Mouse (Mus musculus) cerebellum, adult 8-10 months (tissue): ENCODE results near the gene Tmem94.

Experiments used
- DNase-seq: peaks from one replicate; pipeline ENCODE4 v3.0.0; 2022

Tmem94 gene

DNA sequence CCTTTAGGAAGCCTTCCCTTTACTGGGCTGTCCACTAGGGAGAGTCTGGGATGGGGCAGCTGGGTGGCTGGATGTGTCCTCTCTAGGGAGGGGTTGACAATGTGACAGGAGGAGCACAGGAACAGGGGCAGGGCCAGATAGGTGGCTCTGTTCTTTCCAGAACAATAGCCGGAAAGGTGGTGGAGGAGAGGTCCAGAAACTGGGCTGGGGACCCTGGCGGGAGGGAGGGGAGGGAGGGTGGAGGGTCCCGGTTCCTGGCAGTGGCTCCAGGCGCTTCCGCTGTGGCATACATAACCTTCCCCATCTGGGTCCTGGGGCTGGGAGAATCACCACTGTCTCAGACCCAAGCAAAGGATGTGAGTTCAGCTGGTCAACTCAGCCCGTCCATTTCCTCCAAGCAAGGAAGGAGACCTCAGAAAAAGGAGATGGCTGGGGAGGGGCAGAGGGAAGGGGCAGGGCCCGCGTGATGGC lies 44.1 kb downstream of the Tmem94 start:
- no peak for DNase-seq

DNA sequence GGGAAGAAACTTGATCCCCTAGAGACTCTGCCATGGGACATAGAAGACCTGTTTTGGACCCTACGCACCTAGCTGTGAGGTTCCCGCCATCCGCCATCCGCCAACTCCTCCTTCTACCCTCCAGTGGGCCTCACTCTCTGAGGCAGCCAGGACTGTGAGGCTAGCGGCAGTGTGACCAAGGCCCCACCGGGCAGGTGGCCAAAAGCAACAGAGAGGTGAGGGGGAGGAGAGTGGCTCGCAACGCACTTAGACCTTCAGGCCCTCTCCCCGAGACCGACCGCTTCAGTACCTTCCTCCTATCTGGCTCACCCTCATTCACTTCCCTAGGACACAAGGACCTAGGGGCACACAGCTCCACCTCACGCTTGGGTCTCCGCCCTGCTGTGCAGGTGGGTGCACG lies 45.1 kb downstream of the Tmem94 start:
- no peak for DNase-seq

DNA sequence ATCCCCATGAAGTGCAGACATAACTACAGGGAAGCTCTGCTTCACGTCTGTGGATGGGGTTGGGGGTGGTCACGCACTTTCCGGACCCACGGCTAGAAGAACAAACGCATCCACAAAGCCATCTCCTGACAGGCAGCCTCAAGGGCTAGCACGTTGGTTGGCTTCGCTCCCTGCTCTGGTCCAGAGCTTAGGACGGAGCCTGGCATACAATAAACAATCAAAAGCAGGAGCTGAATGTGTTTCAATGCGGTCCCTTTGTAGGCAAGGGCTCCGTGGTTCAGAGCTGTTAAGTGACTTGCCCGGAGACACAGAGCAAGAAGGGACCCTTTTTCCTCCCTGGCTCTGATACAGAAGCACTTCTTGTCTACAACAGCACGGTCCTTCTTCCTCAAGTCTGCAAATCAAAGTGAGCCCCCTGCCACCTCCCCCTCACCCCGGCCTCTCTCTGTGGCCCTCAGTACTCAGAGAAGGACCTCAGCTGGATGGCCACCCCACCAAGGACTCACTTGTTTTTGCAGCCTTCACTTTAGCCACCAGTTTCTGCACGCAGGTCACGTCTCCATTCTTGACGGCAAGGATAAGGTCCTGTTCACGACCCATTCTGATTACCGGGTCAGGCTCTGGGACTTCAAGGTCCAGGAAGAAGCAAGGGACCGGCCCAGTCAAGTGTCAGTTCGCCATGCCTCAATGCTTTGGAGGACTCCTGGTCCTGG lies 46.3 kb downstream of the Tmem94 start:
- no peak for DNase-seq

DNA sequence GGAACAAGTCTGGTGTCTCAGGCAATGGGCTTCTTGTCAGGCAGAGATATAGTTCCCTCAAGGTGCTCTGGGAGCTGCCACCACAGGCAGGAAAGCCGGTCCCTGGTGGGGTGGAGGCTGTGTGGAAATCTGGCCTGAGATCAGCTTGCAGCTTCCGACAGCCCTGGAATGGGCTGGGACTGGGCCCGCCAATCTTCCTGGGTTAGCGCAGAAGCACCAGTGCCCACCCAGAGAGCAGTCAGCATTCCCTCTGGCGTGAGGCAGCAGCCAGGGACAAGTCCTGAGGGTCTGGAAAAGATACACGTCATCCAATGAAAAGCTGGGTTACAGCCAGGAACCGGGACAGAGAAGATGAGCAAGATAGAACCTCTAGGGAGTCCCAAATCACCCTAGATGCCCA lies 46.9 kb downstream of the Tmem94 start:
- DNase-seq: peak; percentile 27

DNA sequence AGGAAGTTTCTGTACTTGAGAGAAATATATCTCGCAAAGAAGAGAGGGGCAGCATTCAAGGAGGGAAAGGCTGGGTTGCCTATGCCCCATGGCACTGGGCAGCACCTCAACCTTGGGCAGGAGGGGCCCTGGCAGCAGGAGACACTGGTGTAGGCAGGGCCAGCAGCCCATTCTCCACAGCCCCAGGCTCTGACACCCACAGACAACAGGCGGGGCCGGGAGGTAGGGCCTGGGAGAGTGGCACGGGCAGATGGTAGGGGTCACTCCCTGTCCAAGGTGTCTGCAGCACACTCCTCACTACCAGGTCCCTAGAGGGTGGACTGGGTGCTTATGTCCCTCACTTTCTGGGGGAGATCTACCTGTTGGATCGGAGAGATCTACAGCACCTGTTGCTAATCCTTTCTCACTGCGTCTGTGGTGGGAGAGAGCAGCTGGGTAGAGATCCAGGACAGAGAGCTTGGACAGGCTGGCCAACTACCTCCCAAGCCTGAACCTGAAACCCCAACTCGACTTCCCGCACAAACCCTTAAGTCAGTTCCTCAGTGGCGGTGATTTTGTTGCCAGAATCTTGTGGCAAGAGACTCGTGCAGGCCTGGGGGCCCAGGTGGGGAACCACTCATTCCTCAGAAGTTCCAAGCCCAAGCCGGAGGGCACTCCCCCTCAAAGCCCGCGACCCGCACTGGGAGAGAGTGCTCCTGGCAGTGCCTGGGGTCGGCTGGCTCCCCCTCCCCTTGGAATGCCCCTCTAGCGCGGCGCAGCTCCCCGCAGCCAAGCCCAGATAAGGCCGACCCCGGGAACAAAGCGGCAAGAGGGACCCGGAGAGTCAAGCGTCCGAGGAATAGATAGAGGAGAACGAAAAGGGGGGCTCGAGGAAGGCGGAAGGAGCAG lies 47.5 kb downstream of the Tmem94 start:
- no peak for DNase-seq

DNA sequence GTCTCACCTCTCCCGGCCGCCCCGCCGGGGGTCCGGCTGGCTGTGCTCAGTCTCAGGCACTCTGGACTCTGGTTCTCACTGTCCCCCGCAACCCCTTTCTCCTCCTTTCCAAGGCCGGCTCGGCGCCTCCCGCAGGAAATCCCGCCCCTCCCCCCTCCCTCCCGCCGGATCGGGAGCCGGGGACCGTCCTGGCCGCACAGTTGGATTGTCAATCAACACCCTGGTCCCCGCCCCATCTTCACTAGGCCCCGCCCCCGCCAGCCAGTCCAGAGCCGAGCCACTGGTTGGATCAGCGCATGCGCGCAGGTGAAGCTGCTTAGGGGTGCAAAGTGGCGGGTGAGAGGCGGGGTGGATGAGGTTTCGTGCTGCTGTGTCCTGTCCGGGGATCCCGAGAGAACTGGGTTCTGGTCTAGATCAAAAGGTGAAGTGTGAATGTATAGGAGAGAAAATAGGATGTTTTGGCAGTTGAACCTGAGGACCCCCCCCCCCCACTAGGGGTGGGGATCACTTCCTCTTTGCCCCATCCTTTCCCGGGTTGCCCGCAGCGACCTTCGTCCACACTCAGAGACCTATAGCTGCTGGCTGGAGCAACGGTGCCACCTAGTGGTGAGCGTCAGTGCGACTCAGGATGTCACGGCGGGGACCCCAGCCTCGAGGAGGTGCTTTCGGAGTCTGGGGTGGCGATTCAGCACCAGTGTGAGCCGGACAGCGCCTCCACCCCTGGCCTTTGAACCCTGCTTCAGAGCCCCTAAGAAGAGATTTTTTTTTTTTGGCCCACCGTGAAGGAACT lies 48.5 kb downstream of the Tmem94 start, which contains the start of gene Caskin2:
Caskin2 (minus strand) TSS at position 133 of the 790 bp plus-strand sequence.
- peak; percentile 93 for DNase-seq

DNA sequence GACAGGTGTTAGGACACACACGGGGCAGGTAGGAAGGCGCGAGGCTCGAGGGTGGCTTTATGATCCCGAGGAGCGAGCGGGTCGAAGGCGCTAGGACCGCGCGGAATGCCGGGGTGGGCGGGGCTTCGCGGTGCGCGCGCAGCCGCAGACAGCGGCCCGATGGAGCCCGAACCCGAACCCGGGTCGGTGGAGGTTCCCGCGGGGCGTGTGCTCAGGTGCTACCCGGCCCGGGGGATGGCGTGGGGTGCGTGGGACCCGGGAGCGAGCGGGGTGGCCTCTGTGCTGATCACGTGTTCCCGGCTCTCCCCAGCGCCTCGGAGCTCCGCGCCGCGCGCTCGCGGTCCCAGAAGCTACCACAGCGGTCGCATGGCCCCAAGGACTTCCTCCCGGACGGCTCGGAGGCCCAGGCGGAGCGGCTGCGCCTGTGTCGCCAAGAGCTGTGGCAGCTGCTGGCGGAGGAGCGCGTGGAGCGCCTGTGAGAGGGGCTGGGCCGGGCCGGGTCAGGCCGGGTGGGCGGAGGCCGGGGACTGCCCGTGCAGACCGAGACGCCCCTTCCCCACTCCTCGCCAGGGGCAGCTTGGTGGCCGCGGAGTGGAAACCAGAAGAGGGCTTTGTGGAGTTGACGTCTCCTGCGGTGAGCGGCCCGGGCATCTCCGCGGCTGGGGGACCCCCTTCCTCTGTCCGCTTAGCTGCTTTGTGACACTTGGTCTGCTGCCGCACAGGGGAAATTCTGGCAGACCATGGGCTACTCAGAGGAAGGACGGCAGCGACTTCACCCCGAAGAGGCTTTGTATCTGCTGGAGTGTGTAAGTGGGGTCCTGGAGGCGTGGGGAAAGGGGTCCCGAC lies 49.6 kb downstream of the Tmem94 start, which contains the start of gene Tsen54:
Tsen54 (plus strand) TSS at position 120 of the 846 bp plus-strand sequence.
- peak; percentile 89 for DNase-seq

DNA sequence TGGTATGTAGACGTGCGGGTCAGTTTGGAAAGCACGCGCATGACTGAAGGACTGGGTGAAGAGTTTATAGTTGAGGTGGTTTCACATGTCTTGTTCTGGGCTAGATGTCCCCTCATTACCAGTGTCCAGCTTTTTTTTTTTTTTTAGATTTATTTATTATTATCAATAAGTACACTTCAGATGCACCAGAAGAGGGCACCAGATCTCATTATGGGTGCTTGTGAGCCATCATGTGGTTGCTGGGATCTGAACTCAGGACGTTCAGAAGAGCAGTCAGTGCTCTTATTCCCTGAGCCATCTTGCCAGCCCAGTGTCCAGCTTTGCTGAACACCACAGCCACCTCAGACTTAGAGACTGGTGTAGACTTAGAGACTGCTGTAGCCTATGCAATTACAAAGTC lies 52.1 kb downstream of the Tmem94 start:
- DNase-seq: no peak

DNA sequence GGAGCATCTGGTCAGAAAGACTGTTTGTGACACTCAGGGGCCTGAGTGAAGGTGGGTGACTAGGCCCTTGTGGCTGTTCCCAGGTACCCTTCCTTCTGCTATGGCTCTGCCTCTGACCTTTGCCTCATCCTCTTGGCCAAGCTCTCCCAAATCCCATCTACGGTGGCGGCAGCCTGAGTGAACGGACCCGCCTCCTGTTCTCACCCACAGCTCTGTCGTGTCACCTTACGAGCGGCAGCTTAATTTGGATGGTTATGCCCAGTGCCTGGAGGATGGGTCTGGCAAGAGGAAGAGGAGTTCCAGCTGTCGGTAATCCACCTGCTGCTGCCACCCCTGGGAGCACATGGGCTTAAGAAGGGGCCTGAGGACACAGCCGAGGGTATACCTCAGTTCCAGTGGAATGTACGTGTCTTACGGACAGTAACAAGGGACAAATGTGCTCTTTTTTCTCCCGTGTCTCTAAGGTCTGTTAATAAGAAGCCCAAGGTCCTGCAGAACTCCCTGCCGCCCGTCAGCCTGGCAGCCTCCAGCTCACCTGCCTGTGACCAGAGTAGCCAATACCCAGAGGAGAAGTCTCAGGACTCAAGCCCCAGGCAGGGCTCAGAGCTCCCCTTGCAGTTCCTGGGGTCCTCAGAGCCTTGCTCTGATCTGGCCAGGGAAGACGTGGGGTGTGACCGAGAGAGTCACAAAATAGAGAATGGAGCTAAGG lies 54.8 kb downstream of the Tmem94 start:
- DNase-seq: no peak

DNA sequence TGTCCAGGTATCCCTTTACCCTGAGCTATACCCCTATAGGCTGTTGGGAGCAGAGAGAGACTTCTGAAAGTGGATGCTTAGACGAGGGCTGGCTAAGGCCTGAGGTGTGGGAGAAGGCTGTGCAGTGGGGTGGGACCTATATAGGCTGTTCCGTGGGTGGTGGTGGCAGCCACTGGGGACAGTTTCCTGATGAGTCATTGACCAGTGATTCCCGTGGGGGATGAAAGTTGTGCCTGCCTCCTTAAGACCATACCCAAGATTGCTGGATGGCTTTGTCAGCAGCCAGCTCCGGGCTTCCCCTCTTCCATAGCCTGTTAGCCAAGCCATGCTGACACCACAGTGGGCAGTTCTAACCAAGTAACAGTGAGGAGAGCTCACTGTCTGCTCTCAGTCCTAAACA lies 55.8 kb downstream of the Tmem94 start:
- no peak for DNase-seq

DNA sequence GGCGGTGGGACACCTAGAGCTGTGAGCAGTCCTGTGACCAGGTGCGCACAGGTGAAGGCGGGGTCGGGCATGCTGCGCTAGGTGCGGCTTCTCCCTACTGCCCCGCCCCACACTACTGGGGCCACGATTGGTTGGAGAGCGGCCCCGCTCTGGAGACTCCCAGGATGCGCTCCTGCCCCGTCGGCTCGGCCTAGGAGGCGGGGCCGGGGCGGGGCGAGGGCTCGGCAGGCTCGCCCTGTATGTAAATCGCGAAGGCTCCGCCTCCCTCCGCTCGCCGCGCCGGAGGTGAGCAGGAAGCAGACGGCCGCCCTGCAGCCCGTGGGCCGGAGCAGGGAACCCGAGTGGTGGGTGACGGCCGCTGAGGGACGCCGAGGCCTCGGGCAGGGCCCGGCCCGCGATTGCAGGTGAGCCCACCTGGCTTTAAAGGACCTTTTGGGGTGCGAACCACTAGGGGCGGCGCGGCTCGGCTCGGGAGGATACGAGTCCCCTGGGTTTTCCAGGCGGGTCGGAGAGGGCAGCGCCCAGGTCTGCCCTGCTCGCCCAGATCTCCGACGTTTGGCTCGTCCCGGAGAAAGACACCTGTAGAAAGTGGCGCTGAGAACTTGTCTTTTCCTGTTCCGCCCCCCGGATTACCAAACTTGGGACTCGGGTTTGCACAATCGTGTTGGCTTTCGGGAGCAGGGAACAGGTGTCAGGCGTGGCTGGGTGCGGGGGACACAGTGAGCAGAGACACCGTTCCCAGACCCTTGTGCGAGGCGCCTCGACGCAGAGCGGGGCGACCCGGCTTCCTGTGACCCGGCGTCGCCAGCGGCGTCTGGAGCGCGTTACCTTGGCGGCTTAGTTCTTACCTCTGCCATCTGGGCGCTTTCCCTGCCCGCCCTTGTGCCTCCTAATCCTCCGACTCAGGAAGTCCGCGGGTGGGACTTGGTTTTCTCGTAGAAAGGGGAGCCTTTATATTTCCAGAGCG lies 58.8 kb downstream of the Tmem94 start, which contains the start of gene Llgl2:
Llgl2 (plus strand) TSS at position 276 of the 967 bp plus-strand sequence.
- DNase-seq: peak; percentile 70

DNA sequence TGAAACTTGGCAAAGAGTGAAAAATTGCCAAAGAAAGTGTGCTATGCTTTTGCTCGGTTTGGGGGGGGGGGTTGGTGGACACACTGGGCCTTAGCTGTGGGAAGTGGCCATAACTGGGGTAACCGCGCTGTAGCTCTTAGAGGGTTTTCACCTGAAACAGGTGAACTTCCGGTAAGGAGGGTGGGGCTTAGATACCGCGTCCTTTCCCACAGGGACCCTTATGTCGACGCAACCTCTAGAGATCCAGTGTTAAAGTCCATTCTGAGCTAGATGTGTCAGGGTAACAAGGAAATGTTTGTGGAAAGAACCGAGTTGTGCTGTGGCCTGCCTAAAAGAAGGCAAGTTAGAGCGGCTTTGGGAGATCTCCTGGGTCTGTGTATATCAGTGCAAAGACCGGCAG lies 59.6 kb downstream of the Tmem94 start:
- no peak for DNase-seq

DNA sequence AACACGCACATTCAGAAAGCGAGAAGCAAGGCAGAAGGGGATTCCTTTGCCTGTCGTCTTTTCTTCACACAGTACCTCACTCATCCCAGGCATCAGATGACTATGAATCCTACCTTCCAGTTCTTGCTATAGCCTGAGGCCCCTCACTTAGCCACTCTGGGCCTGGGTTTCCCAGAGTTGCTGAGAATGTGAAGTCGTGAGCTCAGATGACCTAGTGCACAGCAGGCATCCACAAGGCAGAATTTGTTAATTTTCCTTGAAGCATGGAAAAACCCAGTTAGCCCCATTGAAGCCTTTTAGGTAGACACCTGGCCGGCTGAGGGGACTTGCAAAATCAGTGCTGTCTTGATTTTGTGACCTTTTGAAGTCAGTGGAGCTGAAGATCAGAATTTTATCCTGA lies 61.3 kb downstream of the Tmem94 start:
- no peak for DNase-seq

DNA sequence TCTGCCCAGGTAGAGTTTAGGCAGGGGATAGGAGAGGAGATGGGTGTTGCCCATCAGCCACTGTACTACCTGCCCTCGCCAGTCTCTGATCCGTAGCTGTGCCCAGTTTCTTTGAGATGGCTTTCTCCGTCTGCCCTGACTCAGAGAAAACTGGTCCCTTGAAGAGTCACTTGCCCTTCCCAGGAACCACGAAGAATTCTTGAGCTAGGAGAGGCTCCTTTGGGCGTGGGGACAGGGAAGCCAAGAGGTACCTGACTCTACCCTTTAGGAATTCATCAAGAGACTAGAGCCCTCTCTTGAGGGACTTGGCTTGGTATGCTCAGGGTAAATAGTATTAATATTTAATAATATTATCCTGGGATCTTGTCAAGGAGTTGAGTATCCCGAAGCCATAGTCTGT lies 62.4 kb downstream of the Tmem94 start:
- DNase-seq: no peak

DNA sequence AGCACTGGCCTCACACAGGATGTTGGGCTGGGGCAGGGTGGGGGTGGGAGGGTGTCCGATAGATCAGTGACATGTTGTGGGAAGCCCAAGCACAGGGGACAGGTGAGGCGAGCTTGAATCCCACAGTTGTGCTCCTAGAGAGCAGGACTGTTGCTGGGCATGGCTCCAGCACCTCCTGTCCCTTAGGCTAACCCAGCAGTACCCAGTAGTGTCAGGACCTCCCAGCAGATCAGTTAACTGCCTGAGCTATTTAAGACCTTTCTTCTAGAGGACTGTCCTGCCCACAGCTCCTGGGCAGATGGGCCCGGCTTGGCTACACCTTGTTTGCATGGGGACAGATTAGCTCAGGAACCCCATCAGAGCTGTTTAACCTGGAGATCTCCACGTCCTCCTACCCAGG lies 63.8 kb downstream of the Tmem94 start:
- no peak for DNase-seq

DNA sequence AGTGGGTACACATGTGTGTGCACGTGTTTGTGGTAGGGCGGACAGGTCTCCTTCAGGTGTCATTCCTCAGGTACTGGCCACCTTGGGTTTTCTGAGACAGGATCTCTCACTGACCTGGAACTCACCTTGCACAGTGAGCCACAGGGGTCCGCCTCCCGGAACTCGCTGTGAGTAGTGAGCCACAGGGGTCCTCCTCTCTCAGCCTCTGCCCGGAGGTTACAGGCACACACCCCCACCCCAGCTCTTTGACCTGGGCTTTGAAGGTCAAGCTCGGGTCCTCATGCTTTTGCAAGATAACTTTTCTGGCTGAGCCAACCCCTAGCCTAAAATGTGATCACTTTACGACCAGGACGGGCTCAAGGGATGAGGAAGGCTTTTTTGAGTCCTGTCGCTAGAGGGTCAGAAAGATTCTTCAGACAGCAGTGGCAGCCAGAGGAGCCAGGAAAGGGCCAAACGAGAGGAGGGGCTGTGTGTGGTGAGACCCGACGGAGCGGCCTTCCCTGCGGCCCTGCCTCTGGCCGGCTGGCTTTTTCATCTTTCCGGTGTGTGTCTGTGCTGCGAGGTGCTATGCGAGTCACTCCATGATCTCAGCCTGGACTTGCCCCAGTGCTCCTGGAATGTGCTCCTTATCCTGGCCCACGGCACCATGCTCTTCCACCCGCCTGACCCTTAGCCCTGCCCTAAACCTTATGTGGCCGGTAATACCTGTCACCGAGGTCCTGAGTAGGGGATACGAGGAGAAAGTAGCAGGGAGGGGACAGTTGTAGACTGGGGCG lies 65.5 kb downstream of the Tmem94 start:
- no peak for DNase-seq

DNA sequence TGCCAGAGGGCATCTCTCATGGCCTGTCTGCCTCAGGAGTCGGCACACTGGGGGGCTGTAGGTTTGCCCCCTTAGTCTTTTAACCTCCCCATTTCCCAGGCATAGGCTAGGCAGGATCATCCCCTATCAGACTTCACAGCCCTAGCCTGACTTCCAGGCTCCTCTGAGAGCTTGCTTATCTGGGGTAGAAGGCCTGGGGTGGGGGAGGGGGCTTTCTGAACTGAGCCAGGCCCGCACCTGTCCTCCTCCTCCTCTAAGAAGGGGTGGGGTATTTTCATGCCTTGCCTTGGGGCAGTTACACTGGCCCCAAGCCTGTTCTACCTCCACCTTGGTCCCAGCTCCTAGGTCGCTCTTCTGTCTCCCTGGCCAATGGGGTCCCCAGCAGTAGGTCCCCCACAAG lies 66.3 kb downstream of the Tmem94 start:
- DNase-seq: no peak

DNA sequence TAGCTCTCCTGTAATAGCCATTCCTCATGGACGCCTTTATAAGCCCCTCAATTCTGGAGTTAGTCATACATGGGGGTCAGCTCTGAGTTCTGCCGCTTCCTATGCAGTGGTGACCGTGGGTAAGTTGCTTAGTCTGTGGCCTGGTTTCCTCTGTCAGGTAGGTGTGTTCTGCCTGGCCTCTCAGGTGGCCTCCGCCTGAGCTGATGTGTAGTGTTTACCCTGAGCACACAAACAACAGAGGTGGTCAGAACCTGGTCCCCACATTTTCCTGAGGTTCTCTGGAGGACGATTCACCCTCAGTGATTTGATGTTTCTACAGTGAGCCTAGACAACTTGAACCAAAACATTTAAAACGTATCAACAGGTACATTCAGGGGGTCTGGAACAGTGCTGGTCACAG lies 66.8 kb downstream of the Tmem94 start:
- no peak for DNase-seq

DNA sequence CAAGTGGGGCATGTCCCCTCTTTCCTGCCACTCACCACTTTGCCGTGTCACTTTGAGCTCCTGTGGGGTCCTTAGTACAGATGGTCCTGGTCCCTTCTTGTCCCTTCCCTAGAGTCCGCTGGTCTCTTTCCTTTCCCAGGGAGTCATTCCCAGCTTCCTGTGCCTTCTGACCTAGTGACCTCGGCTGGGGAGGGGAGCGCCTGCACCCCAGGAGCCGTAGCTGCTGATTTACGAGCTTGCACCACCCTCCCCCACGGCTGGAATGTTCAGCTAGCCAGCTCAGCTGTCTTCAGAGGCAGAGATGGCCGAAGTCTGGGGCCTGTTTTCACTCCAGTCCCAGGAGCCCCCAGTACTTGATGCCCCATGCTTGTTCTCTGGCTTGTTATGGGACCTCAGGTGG lies 67.3 kb downstream of the Tmem94 start:
- DNase-seq: no peak
